Mouse (Mus musculus): Measurements from ENCODE around the gene Sucnr1.

- TF ChIP-seq CTCF (IDR thresholded peaks at IDR 0.05; ENCODE audit: extremely low read depth, insufficient read length, insufficient replicate concordance, low read depth, low read length) = no peak
- TF ChIP-seq POLR2A (IDR thresholded peaks at IDR 0.05; ENCODE audit: low read depth, low read length) = no peak
Measured at GRCm38 (mm10) chr3:60104462-60105109, 22.9 kb downstream of the Sucnr1 start.

Data from small intestine, adult 2 months (tissue).